Mouse (Mus musculus): ENCODE measurements around the gene Fubp1.
A peak's percentile ranks its signal among the peaks of the same experiment; 100 is the strongest.

Gene Fubp1

GRCm38 (mm10) chr3:152209967-152210634 is at the start of gene Fubp1, which contains the start of gene Dnajb4:
Fubp1 (plus strand) TSS chr3:152210422.
Dnajb4 (minus strand) TSS chr3:152210302.
- DNase-seq (ENCODE audit: low spot score): peak; percentile 99

DNA sequence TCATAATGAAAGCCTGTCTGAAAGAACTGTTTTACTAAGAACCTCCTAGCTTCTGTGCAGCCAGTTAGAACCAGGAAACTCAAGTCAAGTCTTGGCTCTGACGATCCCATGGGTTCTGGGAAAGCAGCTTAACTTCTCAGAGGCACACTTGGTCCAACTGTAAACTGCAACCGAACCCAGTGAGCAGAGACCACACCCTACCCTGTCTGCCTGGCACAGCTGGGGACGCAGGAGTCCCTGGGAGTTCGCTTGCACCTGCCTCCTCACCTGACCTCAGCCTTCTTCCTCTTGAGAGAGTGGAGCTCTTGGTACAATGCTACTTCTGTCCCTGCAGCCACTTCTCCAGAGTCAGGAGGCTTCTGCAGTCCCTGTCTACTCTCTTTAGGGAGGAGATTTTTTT is 49.6 kb upstream of the Fubp1 start:
- DNase-seq (ENCODE audit: low spot score): no peak

- no peak for DNase-seq (ENCODE audit: low spot score)
These were observed 46.9 kb upstream of the Fubp1 start for GRCm38 (mm10) chr3:152163320-152163719.

GRCm38 (mm10) chr3:152165014-152165350 is 45.2 kb upstream of the Fubp1 start:
- no peak for DNase-seq (ENCODE audit: low spot score)

GRCm38 (mm10) chr3:152165351-152166098 is 44.7 kb upstream of the Fubp1 start:
- DNase-seq (ENCODE audit: low spot score): no peak

GRCm38 (mm10) chr3:152166099-152166423 is 44.2 kb upstream of the Fubp1 start, which contains the start of gene Gipc2:
Gipc2 (minus strand) TSS chr3:152166230.
- DNase-seq (ENCODE audit: low spot score): no peak

- DNase-seq (ENCODE audit: low spot score): no peak
These were observed 43.3 kb upstream of the Fubp1 start for GRCm38 (mm10) chr3:152166699-152167451.

DNA sequence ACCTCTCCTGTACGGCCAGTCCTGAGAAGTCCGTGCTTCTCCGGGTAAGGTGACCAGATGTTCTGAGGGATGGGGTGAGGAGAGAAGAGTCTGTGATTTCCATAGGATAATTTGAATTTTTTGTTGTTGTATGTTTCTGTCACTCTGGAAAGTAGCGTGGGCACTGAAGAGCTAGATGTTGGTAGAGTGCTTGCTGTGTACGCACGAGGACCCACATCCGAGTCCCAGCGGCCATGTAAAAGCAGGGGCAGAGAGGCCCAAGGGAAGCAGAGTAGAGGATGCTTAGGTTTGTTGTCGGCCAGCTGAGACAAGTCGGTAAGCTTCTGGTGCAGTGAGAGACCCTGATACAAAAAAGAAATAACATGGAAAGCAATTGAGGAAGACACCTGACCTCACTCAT is 42.2 kb upstream of the Fubp1 start:
- DNase-seq (ENCODE audit: low spot score): no peak

DNA sequence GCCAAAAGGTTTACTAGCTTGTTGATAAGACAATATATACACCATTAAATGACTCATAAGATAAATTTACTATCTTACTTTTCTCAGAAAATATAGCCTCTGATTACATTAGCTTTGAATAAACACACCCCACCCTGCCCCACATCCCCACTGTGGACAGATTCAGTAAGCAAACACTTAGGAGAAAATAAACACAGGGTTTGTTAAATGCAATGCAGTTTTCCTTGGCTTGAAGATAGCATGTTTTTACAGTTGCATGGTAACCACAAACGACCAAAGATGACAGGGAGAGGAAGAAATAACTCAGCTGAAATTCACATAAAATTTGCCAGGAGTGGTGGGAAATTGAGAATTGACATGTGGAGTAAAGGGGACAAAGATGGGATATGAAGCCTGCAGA is 39.8 kb upstream of the Fubp1 start:
- no peak for DNase-seq (ENCODE audit: low spot score)

DNA sequence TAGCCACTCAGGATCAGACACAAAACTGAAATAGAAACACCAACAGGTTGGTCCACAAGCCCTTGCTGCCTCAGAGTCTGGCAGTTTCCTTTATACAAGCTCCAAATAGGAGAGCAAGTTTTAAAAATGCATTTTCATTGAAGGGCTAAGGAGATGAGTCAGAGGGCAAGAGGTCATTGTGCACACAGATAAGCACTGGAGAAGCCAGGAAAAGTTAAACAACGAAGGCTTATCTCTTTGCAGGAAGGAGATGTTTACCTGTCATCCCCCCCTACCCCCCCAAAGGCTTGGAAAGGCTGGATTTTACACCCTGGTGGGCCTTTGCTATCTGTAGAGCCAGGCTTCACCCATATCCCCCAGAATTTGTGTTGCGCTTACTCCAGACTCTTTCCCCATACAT is 39.0 kb upstream of the Fubp1 start:
- no peak for DNase-seq (ENCODE audit: low spot score)

DNA sequence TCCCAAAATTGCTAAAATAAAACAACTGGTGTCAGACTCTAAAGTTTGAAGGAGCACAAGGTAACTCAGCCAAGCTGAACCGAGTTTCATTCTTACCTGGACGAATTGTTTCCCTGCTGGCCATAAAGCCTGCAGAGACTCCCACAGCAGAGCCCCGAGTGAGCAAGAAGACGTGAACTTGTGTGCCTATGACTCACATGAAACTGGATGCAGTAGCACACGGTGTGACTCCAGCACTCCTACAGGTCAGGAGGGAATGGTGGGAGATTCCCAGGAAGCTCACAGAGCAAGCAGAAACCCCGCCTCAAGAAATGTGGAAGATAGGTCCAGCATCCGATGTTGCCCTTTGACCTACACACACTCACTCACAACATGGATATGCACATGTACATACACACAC is 38.4 kb upstream of the Fubp1 start:
- no peak for DNase-seq (ENCODE audit: low spot score)

GRCm38 (mm10) chr3:152172322-152172935 is 37.8 kb upstream of the Fubp1 start:
- no peak for DNase-seq (ENCODE audit: low spot score)

- DNase-seq (ENCODE audit: low spot score): no peak
These were observed 31.4 kb upstream of the Fubp1 start for GRCm38 (mm10) chr3:152178816-152179215.

DNA sequence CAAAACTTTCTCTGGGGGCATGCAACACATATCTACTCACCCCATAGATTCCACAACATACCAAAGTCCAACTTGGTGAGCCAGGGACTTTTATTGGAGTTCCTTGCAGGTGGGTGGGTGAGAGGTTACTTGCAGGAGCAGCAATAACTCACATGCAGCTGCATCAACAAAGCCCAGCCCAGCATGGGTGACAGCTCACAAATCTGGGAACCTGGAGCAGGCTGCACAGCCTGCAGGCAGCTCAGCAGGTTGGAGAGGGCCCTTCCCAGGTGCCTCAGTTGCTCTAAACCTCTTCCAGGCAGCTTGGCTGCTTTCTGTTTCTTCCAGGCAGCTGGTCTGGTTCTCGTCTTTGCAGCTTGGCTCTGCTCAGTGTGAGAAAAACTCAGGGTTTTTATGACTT is 30.9 kb upstream of the Fubp1 start:
- no peak for DNase-seq (ENCODE audit: low spot score)

- no peak for DNase-seq (ENCODE audit: low spot score)
These were observed 29.6 kb upstream of the Fubp1 start for GRCm38 (mm10) chr3:152180624-152181023.

DNA sequence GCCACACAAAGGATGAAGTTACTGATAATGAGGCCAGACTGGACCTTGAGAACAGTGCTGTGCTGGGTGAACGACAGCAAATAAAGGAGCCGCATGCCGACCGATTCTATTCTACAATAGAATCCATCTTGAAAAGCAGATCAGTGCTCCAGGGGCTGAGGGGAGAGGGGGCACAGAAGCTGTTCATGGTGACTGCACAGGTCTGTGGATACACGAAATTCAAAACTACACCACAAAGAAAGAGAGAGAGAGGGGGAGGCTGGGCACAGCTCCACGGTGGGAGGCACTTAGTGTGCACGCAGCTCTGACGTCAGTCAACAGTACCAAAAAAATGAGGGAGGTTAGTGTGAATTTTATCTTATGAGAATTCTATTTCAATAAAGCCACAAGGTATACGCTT is 26.7 kb upstream of the Fubp1 start:
- DNase-seq (ENCODE audit: low spot score): no peak

GRCm38 (mm10) chr3:152186106-152186505 is 24.1 kb upstream of the Fubp1 start:
- DNase-seq (ENCODE audit: low spot score): no peak

DNA sequence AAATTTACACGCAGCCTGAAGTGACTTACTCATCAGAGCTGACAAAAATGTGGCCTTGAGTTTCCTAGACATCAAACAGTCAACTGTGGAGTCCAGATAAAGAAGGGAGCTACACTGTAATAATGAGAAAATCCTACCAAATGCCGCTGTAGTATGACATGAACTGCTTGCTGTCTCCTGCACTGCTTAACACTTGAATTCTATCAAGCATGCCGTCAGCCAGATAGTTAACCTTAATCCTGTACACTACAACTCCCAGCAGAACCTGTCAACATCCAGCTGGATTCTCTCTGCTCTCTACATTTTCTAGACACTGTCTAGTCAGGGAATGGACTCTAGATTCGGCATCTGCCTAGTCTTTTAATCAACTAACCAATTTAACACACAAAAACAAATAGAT is 20.9 kb upstream of the Fubp1 start:
- no peak for DNase-seq (ENCODE audit: low spot score)

GRCm38 (mm10) chr3:152190679-152191477 is 19.3 kb upstream of the Fubp1 start:
- DNase-seq (ENCODE audit: low spot score): no peak

DNA sequence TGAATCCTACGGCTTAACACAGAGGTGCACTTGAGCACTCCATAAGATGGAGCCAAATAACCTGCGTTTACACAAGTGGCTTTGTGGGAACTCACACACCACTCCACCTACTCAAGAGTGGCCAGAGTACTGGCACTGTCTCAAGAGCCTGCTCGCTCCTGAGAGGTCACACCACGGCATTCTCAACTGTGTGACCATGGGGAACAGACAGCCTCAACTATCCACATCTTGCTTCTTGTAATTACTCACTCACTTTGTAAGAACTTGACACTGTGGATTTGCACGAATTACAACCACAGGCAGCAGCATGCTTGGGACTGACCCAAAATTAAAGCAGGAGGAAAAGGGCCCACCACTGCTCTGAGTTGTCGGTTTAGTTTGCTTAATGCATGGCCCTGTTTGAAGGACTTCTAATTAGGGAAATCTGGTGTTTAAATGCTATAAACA is 18.4 kb upstream of the Fubp1 start:
- no peak for DNase-seq (ENCODE audit: low spot score)

DNA sequence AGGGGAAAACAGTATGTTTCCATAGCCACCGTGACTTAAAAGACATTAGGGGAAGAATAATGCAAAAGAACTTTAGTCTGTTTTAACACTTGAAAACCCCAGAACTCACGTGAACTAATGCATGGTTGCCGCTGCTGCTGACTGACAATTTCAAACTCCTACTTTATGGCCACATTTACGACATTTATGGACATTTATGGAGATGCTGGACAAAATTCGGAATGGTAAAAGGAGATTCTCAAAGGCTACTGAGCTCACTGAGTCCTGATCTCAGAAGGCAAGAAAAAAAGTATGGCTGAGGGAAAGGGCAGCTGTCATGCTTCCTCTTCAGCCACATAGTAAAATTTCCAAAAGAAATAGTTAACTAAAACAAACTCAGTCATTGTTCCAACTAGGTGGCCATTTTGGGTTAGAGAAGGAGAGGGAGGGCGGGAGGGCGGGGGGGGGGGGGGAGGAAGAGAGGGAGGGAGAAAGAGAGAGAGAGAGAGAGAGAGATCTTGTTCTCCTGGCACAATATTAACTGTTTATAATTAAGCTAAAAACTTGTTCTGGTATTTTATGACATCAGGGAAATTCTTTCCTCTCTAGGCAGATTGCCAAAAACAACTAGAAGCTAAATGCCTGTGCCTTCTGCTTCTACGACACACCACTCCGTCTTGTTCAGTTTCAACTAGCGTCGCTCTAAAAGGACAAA is 17.8 kb upstream of the Fubp1 start:
- DNase-seq (ENCODE audit: low spot score): no peak

Measured in layer of hippocampus, adult 9-10 months (tissue).